Mouse (Mus musculus) adrenal gland, postnatal 36 days (tissue): ENCODE data around the gene Slc22a1. TPM values are rescaled to one million over a fixed set of nuclear protein-coding genes. Genes with fewer than 3 reads are reported as not detected.

ENCODE experiments used
- DNase-seq, 2 experiments: peaks; one replicate each; pipeline ENCODE4 v3.0.0; 2021; ENCODE audit warnings: mixed read lengths in 1 of 2
- total RNA-seq, 2 experiments: library from RNA; stranded (reverse); gene quantifications; 2 replicates each; pipeline ENCODE4 v1.2.3; 2021

Gene Slc22a1
- total RNA-seq, 2 experiments from 2014 or later, result 0.33 TPM; not detected in 1

GRCm38 (mm10) chr17:12631771-12632600 is 43.6 kb downstream of the Slc22a1 start:
- peak; percentile 64 to 71 for DNase-seq

DNA sequence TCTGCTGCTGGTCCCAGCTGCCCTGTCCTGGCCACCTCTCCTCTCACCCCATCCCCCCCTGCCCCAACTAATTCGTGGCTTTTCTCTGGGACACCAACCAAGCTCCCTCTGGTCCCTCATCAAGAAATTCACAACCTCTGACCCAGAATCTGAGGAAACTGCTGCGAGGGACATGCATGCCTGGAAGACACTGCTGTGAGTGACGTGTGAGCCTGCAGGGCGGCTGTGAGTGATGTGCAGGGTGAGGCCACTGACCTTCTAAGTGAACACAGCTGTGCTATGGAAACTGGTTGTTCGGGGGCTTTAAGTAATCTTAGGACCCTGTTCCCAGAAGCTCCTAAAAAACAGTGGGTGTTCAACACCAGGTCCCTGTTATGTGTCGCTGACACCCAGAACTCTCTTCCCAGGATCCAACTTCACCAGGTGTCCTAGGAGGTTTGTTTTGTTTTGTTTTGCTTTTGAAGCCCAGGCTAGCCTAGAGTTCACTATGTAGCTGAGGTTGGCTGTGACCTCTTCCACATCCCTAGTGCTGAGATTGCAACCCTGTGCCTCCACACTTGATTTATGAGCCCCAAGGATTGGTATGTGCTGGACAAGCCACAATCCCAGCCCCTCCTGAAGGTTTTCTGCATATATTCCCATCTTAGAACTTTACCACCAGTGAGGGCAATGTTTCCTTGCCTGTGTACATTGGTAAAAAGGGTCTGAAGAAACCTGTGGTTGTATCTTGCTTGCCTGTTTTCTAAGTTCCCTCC is 44.5 kb downstream of the Slc22a1 start:
- no peak for DNase-seq

GRCm38 (mm10) chr17:12627983-12628382 is 47.6 kb downstream of the Slc22a1 start:
- no peak for DNase-seq

DNA sequence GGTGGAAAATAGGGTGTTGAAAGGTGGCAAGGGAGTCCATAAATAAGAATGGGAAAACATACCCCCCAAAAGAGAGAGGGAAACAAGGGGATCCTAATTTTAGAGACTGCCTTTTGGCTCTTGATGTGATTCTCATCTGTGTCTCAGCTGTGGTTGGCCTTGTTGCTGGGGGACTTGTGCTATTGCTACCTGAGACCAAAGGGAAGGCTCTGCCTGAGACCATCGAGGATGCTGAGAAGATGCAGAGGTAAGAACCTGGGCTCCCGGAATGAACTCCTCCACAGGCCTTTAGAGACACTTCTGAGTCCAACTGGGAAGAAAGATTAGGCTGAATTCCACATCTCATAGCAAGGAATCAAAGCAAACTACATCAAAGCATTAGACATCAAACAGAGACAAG is 56.0 kb downstream of the Slc22a1 start:
- no peak for DNase-seq

- DNase-seq, result no peak
Measured at GRCm38 (mm10) chr17:12615429-12615828, 60.2 kb downstream of the Slc22a1 start.

DNA sequence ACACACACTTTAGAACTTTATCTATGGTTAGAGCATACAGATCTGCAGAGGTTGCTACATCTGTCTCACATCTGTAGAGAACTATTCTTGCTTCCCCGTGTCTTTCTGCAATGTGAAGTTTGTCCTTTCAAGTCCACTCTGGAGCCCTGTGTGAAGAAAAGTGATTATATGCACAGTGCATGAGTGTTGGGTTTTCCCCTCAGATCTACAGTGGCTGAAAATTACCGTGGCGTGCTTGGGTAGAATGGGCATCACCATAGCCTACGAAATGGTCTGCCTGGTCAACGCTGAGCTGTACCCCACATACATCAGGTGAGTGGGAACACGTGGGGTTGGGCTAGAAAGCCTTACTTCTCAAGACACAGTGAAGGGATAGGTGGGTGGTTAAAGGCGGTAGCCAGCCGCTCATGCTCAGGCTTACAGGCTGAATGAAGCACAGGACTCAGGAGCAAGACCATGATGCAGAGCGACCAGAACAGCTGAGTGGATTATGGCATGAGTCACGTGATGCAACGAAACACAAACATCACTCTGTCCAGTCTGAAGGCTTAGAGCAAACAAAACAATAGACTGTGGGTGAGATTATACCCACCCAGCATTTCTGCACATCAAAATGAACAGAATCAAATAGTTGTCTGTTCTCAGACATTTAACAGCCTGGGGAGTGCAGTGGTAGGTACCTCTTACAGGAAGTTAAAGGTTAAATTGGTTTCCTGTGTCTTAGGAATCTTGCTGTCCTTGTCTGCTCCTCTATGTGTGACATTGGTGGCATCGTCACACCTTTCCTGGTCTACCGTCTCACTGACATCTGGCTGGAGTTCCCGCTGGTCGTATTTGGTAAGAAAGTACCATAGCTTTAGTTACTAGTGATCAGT is 60.9 kb downstream of the Slc22a1 start:
- DNase-seq, result no peak

DNA sequence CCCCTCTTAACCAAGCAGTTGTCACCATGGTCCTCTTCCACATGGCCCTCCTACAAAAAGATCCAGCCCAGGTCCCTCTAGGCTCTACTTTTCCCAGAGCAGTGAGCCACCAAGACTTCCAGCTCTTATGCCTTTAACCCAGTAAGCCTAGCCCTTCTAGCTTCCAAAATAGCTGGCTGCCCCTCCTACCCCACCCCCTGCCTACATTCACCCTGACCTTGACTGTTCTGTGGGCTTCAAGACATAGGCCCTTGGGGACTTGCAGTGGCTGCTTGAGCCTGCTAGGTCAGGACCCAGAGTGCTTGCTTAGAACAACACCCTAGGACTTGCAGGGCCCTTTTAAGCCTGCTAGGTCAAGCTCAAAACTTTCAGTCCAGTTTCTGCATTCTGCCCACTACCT is 68.4 kb downstream of the Slc22a1 start:
- DNase-seq, result no peak

- DNase-seq, result no peak
Measured at GRCm38 (mm10) chr17:12606634-12607033, 69.0 kb downstream of the Slc22a1 start.

Other genes with a start within 250 kb of the Slc22a1 start
- 1 to 10 TPM; 7.2 to 9.1 TPM for gene Slc22a3, start 168.1 kb downstream of the Slc22a1 start, total RNA-seq
- gene Slc22a2, start 91.7 kb downstream of the Slc22a1 start, total RNA-seq, result under 1 TPM; 0.16 to 0.26 TPM
- 10 to 100 TPM; 76.5 to 97.4 TPM for gene Igf2r, start 93.8 kb upstream of the Slc22a1 start, total RNA-seq
- not detected for gene Mas1, start 192.3 kb upstream of the Slc22a1 start, total RNA-seq
- gene Mrgprh, start 200.2 kb upstream of the Slc22a1 start, total RNA-seq, result under 1 TPM; 0.17 to 0.20 TPM
- 1 to 10 TPM; 1.9 to 3.2 TPM for gene Pnldc1, start 234.4 kb upstream of the Slc22a1 start, total RNA-seq
- 100 to 1,000 TPM; 218 to 271 TPM for gene Tcp1, start 239.9 kb upstream of the Slc22a1 start, total RNA-seq
- 10 to 100 TPM; 68.6 to 71.4 TPM for gene Mrpl18, start 240.5 kb upstream of the Slc22a1 start, total RNA-seq